Mouse (Mus musculus) skeletal muscle tissue, adult 2 months (tissue): ENCODE measurements at regions not wholly inside any gene's neighbourhood (a gene's known extent, or its start where the extent isn't known, plus 50 kb on each side); places are given as distances from the start of the nearest gene placed in this dataset.
"Not testable (repeated sequence)": the region's sequence is repeated elsewhere in the genome, so short reads cannot be mapped to it uniquely, and the experiment has no call there.

Experiments used
- DNase-seq: peaks from one replicate; pipeline ENCODE4 v3.0.0-alpha.2; 2012; ENCODE audit warnings: low read depth, low spot score

DNA sequence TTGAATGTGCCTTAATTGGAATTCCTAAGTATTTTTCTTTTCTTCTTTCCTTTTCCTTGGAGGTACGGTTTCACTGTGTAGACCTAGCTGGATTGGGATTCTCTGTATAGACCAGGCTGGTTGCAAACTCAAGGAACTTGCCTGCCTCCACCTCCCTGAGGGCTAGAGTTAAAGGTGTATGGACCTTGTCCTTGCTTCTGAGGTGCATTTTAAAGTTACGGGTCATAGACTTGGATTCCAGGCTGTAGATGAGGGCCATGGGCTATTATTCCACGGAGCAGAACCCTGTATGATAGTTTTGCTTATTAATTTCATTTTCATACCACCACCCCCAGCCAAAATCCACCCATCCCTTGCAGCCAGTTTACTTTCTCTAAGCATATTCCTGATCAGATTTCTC is 50.7 kb upstream of the Wdr26 start:
- DNase-seq, result no peak

DNA sequence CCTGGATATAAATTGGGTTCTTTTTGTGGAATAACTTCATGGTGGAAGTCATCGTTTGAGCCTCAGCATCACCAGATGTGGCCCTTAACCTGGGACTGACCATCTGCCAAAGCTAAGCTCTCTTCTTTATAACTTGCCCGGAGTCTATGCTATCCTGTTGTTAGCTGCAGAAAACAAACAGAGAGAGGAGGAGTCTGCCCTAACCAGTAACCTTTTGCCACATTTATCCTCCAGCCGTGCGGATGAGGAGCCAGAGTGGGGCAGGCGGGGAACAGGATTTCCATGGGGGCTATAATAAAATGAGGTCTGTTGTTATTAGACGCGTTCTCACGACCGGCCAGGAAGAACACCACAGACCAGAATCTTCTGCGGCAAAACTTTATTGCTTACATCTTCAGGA is 51.4 kb upstream of the Wdr26 start:
- DNase-seq, result no peak

DNA sequence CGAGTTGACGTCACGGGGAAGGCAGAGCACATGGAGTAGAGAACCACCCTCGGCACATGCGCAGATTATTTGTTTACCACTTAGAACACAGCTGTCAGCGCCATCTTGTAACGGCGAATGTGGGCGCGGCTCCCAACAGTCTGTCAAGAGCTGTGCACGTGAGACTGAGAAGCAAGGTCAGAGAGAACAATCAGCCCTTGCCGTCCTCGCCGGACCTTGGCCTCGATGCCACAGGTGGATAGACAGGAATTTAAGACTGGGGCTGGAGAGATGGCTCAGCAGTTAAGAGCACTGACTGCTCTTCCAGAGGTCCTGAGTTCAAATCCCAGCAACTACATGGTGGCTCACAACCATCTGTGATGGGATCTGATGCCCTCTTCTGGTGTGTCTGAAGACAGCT is 58.7 kb upstream of the Wdr26 start:
- DNase-seq, result not testable (repeated sequence)

DNA sequence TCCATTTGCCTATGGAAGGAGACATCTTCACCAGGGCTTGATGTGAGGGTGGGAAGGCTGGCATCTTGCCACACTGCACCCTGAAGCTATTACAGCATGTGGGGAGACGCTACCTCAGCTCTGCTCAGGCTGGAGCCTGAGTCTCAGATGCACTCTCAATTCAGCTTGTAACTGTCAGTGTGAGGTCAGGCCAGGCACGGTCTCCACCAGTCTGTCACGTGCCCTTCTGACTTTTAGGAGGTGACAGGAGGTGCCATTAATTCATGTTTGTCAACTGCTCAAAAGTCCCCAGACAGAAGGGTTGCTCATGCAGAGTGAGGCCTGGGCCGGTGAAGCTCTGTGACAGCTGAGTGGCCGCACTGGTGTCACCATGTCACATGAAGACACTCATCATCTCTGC is 59.4 kb upstream of the Wdr26 start:
- DNase-seq, result no peak

DNA sequence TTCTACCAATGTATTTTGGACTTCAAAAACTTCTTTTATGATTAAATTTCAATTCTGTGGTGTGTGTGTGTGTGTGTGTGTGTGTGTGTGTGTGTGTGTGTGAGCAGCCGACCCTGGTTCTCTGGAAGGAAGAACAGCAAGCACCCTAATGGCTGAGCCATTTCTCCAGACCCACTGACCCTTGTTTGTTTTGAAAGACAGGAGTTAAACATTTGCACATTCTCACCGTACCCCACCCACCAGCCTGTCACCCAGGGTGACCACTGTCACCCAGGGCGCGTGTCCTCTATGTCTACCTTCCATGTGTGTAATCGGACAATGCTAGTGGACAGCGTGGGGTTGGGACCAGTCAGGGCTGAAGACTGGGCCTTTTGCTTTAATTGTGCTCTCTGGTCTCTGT is 60.0 kb upstream of the Wdr26 start:
- DNase-seq, result no peak

DNA sequence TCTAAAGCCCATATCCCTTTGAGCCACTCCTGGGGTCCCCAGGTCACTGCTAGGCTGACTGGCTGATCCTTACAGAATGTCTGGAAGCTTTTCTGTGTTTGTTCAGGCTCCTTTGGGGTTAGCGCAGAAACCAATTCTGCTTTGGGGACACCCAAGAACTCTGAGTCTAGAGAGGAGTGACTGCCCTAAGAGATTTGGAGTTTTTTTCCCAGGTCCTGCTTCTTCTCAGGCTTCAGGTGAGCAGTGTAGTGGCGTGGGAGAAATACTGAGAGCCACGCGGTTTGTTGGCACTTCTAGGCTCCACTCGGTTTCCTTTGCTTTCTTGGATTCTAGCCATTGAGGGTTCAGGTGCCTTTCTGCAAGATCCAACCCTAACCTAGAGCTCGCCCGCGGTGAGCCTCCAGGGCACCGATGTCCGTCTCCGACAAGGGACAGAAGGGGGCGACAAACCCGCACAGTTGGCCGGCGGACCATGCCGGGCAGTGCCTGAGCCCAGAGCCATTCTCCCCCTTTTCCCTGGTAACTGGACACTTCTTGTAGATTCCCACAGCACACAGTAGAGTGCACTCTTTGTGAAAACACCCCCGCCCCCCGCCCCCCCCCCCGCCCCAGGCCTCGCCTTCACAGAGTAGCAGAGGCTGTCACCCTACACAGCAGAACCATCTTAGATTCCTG is 61.0 kb upstream of the Wdr26 start:
- DNase-seq, result peak; percentile 38

DNA sequence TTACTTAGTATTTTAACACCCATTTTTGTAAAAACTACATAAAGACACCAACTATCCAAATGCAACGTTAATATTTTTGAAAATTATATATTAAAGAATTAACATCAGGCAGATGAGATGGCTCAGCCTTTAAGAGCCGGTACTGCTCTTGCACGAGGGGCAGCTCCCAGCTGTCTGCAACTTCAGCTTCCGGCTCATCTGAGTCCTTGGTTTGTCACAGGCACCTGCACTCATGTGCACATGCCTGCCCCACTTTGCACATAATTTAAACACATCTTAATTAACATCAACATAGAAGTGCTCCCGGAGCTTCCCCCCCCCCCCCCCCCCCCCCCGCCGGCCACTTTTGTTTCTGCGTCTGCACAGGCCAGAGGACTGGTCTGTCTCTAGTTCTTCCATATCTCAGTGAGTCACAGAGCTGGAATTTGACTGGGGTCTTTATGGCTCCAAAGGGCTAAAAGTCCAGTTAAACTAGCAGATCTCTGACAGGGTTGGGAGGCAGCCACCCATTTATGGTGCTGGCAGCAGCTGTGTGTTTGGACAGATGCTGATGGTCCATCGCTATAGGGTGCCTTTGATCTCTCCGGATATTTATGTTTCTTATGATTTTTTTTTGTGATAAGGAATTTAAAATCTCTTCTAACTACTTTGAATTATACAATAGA is 61.9 kb upstream of the Wdr26 start:
- DNase-seq, result no peak

DNA sequence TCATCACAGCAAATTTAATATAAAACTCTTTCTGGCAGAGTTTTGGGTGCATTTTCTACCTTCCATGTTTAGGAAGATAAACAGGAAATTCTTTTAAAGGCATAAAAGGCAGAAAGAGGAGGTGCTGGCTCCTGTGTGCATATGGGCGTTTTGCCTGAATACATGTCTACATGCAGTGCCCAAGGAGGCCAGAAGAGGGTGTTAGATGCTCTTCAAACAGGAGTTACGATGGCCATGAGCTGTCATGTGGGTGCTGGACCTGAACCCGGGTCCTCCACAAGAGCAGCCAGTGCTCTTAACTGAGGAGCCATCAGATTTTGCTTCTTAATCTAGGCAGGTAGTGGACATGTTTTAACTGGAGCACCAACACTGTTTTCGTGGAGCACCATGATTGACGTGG is 69.0 kb upstream of the Wdr26 start:
- DNase-seq, result no peak

DNA sequence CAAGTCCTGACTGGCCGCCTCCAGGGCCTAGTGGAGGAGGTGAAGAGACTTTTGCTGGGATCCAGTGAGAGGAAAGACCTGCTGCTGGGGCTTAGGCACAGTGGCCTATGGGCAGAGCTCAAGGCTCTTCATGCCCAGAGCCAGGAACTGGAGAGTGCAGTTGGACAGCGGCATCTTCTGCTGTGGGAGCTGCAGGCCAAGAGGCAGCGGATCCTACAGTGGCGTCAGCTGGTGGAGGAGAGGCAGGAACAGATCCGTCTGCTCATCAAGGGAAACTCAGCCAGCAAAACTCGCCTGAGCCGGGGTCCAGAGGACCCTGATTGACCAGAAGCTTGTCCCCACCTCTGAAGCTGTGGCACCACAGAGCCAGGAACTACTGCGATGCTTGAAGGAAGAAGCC is 69.4 kb upstream of the Cnih3 start:
- DNase-seq, result not testable (repeated sequence)

DNA sequence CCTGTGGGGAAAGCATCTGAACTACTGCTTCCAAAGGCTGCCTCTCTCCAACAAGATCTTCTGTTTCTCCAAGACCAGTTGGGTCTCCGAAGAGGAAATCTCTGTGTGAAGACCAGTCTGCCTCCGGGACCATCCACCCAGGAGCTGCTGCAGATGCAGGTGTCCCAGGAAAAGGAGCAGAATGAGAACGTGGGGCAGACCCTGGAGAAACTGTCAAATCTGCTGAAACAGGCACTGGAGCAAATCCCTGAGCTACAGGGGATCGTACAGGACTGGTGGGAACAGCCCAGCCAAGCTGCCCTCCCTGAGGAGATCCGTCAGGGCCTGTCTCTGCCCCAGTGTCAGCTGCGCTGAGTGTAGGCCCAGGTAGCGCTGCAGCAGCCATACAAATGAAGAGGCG is 68.9 kb upstream of the Cnih3 start:
- not testable (repeated sequence) for DNase-seq

DNA sequence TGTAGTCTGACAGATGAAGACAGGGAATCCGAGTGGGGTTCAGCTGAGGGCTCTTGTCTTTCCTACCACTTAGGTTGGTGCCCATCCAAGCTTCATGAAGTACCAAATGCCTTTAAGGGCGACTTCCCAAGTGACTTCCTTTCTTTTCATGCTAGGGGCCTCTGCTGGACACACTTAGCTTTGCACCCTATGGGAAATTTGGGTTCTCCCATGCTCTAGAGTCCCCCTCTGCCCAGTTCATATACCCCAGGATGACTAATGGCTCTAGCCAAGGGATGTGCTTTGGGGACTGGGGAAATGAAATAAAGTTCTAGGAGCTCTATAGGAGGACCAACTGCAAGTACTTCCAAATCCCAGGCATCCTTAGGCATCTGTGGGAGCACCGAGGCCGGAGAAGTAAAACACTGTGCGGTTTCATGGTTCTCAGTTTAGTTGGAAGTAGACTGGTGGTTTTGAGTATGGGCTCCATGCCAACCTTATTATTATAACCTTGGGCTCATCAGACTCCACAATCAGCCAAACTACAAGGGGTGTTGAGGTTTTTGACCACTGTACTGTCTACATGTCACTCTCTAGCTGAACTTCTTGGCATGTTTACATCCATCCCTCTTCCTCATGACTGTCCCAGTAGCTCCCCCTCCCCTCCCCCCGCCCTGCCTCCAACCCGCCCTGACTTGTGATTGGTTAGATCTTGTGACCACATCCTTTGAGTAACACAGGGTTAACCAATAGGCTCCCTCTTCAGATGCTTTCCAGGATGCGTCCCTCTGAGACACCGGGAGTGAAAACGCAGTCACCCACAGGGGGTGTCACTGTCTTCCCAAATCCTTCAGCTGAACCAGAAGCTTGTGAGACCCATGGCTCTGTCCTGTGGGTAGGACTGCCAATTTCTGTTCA is 67.9 kb upstream of the Cnih3 start:
- DNase-seq, result no peak

DNA sequence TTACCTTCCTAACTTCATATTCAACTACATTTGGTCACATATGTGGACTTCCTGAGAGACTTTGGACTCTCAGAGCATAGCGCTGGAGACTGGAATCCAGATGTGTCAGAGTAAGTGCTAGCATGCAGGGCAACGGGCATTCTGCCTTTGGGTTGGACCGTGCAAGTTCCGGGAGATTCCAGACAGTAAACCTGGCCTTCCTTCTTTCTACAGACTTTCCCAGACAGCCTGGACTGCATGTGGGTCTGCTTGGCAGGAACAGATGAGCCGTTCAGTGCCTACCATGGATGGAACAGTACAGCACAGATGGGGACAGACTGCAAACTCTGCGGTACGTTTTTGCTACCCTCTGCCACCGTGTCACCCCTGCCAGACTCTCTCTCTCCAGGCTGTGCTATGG is 66.8 kb upstream of the Cnih3 start:
- no peak for DNase-seq

DNA sequence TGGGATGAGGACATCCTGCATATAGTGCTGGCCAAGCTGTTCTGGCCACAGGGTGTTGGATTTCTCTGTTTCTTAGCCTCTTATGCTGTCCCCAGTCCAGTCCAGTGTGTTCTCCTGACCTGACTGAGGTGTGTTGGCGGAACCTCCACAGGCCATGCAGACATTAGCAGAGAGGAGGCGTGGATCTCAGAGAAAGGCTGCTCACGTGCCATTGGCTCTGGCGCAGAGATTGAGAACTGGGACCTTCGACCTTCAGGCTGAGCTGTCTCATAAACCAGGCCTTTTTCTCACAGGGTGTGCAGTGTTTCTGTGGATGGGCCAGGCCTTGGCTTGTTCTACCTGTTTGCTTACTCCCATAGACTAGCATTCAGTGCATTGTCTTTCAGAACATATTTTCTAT is 66.3 kb upstream of the Cnih3 start:
- no peak for DNase-seq

DNA sequence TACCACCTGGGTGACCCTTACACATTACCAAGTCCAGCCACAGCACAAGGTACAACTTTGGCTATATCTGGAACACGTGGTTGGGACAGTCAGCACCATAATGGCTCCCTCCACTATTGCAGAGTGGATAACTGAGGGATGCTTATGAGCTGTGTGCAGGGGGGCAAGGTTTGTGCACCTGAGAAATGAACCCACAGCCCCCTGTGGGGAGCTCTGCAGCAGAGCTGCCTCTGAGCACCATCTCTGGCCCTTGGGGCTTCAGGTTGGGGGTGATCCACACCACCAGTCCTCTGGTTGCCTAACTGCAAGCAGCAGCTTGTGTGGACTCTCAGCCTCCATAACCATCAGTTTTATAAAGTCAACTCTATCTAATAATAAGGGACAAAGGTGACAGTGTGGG is 65.3 kb upstream of the Cnih3 start:
- no peak for DNase-seq

DNA sequence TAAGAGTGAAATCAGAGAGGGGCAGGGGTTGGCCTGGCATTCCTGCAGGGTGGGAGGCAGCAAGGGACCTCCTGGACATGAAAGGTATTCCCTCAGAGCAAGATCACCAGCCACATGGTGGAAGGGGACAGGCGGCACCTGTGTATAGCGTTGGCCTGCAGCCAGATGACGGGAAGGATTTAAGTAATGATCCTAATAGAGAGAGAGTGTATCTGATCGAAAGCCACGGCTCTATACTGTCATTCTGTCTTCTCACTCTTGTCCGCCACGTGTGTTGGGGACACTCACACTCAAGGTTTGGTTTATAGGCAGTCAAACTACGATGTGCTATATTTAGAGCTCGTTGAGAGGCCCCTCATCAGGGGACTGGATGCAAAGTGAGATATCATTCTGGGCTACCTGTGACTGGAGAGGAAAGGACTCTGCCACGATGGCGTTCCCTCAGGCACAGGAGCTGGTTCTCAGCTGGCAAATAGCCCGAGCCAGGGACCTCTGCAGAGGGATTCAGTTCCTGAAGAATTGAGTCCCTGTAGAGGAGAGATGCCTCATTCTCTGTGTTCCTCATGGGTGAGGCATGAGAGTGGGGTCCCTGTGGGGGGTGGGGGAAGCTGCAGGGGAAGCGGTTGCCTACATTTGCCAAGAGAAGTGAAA is 62.9 kb upstream of the Cnih3 start:
- no peak for DNase-seq

DNA sequence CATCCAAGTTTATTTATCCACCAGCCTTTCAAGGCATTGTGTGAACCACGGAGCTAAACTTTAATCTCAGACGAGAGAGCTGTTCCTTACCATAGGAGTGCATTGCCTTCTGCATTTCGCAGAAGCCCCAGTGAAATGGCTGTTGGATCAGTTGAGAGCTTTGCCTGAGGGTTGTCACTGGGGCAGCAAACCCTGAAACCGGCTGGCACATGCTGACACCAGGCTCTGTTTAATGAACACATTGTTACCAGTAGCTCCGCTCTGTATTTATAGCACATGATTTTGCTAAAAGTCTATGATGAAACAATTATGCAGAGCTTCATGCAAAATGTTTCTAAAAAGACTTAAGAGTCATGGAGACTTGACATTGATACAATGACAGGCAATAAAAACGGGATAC is 61.2 kb upstream of the Cnih3 start:
- no peak for DNase-seq

DNA sequence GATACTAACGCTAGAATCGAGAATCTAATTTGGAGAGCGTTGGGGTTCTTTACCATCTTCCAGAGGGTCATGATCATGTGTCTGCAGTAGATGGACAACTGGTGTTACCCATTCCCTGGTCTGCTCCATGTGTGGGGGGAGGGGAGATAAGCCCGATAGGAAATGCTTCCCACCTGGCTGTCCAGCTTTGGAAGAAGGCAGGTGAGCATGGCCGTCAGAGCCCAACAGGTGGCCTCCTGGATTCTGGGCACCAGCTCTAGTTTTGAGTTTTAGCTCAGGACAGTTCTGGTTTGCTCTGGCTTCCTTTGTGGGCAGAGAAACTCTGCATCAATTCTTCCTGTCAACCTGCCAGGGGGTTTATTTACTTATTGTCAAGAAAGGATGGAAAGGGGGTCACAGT is 60.5 kb upstream of the Cnih3 start:
- no peak for DNase-seq

DNA sequence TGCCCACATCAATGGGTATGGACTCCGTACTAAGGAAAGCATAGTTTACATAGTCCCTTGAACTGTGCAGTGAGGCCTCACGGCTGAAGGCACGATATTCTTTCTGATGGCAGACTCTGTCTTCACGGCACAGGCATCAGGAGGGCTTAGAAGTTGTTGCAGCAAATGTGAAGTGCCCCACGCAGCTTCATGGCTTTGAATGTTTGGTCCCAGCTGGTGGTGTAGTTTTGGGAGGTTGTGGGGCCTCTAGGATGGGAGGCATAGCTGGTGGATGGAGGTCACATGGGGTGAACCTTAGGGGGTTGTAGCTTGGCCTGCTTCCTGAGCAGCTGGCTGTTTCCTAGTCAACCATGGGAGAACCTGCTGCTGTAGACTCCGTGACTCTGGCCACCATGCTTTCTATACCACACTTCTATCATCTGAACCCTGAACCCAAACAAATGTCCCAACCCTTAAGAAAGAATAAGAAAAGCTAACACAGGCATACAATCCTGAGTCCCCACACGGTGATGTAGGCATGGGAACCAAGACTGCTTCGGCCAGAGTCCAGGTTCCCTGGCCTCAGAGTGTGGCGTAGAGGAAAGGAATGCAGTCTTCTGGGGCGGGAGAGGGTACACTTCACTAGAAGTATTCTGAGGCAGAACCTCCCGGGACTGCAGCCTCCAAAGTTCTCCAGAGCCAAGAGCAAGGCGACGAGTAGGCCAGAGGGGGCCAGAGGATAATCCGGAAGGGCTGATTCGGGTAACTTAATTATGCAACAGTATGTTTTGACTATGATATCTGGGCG is 59.2 kb upstream of the Cnih3 start:
- no peak for DNase-seq

DNA sequence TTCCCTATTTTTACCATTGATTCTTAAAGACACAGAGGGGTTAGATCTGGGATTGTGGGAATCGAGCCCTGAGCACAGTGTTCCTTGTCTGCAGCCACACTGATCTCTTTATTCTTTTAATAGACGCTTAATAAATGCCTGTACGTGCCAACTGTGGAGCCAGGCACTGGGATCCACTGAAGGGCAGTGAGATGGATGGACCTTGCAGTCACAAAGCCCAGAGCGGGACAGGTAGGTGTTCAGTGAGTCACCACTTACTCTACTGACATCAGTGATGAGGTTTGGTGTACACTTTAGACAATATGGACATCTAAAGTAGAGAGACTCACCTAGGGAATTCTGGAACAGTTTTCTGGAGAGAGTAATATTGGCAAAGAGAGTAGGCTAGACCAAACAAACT is 56.8 kb upstream of the Cnih3 start:
- no peak for DNase-seq

DNA sequence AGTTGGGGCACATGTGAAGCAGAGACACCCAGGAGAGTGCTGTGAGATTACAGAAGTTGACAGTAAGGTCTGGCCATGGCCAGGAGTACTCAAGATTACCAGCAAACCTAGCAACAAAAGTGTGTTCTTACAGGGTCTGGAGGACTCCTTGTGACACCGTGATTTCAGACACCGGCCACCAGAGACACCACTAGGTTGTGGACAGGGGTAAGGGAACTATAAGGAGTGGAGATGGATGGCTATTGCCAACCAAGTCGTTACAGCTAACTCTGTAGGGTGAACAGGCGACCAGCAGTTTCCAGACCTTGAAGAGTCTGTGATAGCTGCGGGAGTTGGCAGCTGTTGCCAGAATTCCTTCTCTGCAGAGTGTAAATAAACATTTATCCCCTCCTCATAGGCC is 54.4 kb upstream of the Cnih3 start:
- DNase-seq, result no peak

DNA sequence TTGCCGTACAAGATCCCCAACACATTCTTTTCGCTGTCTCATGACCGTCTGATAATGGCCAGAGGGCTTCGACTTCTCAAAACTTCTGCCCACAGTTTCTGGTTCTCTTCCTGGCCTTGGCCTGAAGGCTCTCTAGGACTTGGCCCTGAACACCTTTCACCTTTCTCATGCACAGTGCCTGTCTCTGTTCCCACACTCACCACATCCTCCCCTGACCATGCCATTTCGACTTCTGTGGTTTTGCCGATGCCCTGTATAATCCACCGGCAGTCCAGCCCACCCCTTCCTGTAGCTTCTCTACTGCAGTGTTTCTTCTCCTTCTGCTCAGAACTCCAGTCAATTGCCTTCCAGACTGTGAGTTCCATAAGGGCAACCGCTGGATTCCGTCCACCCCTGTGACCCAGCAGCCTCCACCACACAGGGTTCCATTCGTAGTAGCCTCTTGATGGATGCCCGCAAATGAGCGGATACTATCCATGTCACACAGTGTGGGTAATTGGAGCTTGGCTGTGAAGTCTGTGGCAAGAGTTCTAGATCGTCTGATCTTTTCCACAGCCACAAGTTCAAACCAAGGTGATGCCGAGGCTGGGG is 53.3 kb upstream of the Cnih3 start:
- no peak for DNase-seq
